ENCODE assay signal across 9 mouse cellular contexts in genomic region chr3:152355361-152355760, GRCm38 (mm10). TPM values are rescaled to one million over a fixed set of nuclear protein-coding genes. Genes with fewer than 3 reads are reported as not detected.
DNase-seq lines count a peak whose midpoint lies in the region; ATAC-seq and TF ChIP-seq lines count a peak whose summit lies in the region.
"Had no signal": no experiment of that assay in that cellular context is flagged by ENCODE, and none has a peak within 500 bp of the region (broad histone marks: within the 10 kb centered on the region; RNA-seq: fewer than 3 reads in every experiment).

No protein-coding gene starts in this region.

- peaks cover 14% of the 10 kb centered on the region for H3K36me3 ChIP-seq in heart, embryonic 10.5 days
- H3K36me3 ChIP-seq in MEL (ENCODE audit: control insufficient read depth in 1 of 2, insufficient read depth in 2 of 2, low read length in 2 of 2): peaks cover 2 to 17% of the 10 kb centered on the region in 2 experiments; a peak in 3 of 4 replicates
- H3K36me3 ChIP-seq in midbrain, postnatal 0 days (ENCODE audit: insufficient read depth, low read length): peaks cover 15% of the 10 kb centered on the region; the same call in 1 of the 2 replicates

- H3K4me2 ChIP-seq in midbrain, postnatal 0 days (ENCODE audit: low read depth, low read length, poor library complexity, severe bottlenecking): no peak overlapping the region

- peak; percentile 79 for DNase-seq in heart, embryonic 10.5 days (ENCODE audit: low spot score)
- DNase-seq in heart, postnatal 25 days (ENCODE audit: low spot score): no peak
- peak; percentile 88 for DNase-seq in MEL (ENCODE audit: low read depth, low spot score)
- DNase-seq in kidney, postnatal 14 days: peak; percentile 43
- DNase-seq in naive thymus-derived CD4-positive, alpha-beta T cell, adult 2 months (ENCODE audit: low read depth): peak; percentile 65
- DNase-seq in gastrocnemius, postnatal 36 days: no peak
- DNase-seq in midbrain, postnatal 0 days (ENCODE audit: low spot score): no peak

- H3K4me1 ChIP-seq in heart, embryonic 10.5 days: peaks cover 30% of the 10 kb centered on the region
- H3K4me1 ChIP-seq in MEL (ENCODE audit: control insufficient read depth in 1 of 2, insufficient read depth in 2 of 2, low read length in 2 of 2): peaks cover 0 to 4% of the 10 kb centered on the region in 2 experiments; a peak in 1 of 4 replicates
- no peaks in the 10 kb centered on the region for H3K4me1 ChIP-seq in midbrain, postnatal 0 days (ENCODE audit: insufficient read depth, low read length)

- intact Hi-C loops in heart, postnatal 25 days (cut with DNase I): no loop called here
- intact Hi-C loops in gastrocnemius, postnatal 36 days (cut with DNase I): no loop called here

- WGBS in heart, embryonic 10.5 days: 58% methylated on average over 5 of the region's 5 CpGs
- WGBS in midbrain, postnatal 0 days: 67% methylated on average over 5 of the region's 5 CpGs

- no peak overlapping the region for H3K27ac ChIP-seq in heart, embryonic 10.5 days
- peak overlapping the region; percentile 31; the same call in 1 of the 2 replicates for H3K27ac ChIP-seq in MEL (ENCODE audit: control insufficient read depth, low read depth, low read length)
- no peak overlapping the region for H3K27ac ChIP-seq in midbrain, postnatal 0 days (ENCODE audit: low read depth, low read length)

- H3K9me3 ChIP-seq in heart, embryonic 10.5 days: no peaks in the 10 kb centered on the region
- H3K9me3 ChIP-seq in MEL (replicated peaks; ENCODE audit: insufficient read depth, low read length): no peaks in the 10 kb centered on the region
- H3K9me3 ChIP-seq in midbrain, postnatal 0 days (ENCODE audit: low read length): no peaks in the 10 kb centered on the region

- TF ChIP-seq EP300 in MEL (IDR thresholded peaks at IDR 0.05; ENCODE audit: low read depth in 1 of 2, low read length in 2 of 2): peak; percentile 59 to 69

- no peaks in the 10 kb centered on the region for H3K27me3 ChIP-seq in heart, embryonic 10.5 days (ENCODE audit: insufficient read depth, poor library complexity, severe bottlenecking)
- no peaks in the 10 kb centered on the region for H3K27me3 ChIP-seq in MEL (ENCODE audit: control insufficient read depth in 1 of 2, insufficient read depth in 2 of 2, low read length in 2 of 2)
- no peaks in the 10 kb centered on the region for H3K27me3 ChIP-seq in midbrain, postnatal 0 days (ENCODE audit: insufficient read depth, low read length)

- TF ChIP-seq RAD21 in MEL (IDR thresholded peaks at IDR 0.05; ENCODE audit: low read depth, low read length): no peak

- no peak overlapping the region for H3K4me3 ChIP-seq in heart, embryonic 10.5 days
- no peak overlapping the region for H3K4me3 ChIP-seq in MEL (ENCODE audit: control insufficient read depth in 1 of 2, insufficient read depth in 1 of 2, low read depth in 2 of 2, low read length in 2 of 2)
- H3K4me3 ChIP-seq in midbrain, postnatal 0 days (ENCODE audit: low read depth, low read length): no peak overlapping the region

- no peak for TF ChIP-seq POLR2A in MEL (IDR thresholded peaks at IDR 0.05; ENCODE audit: control insufficient read depth in 1 of 2, insufficient read depth in 1 of 2, low read depth in 1 of 2, low read length in 2 of 2, poor library complexity in 1 of 2)

- ATAC-seq in activated CD4-positive, CD25-positive, alpha-beta regulatory T cell, adult 4 months: no peak
- ATAC-seq in midbrain, postnatal 0 days (ENCODE audit: low FRiP score): no peak
- ATAC-seq: intestine, postnatal 0 days had no signal

- TF ChIP-seq CTCF in MEL (IDR thresholded peaks at IDR 0.05 in 2 of 3, conservative IDR thresholded peaks at IDR 0.05 in 1 of 3; ENCODE audit: control insufficient read depth in 1 of 3, insufficient read depth in 1 of 3, low read depth in 2 of 3, low read length in 3 of 3, poor library complexity in 1 of 3, severe bottlenecking in 1 of 3): no peak
- TF ChIP-seq CTCF in midbrain, postnatal 0 days (IDR thresholded peaks at IDR 0.05): no peak

- H3K9ac ChIP-seq in MEL (ENCODE audit: control insufficient read depth, low read depth, low read length, poor library complexity, severe bottlenecking): no peak overlapping the region
- H3K9ac ChIP-seq in midbrain, postnatal 0 days (replicated peaks; ENCODE audit: low read length, poor library complexity, severe bottlenecking): no peak overlapping the region

- peaks cover 37% of the 10 kb centered on the region for H3K79me2 ChIP-seq in MEL (ENCODE audit: control insufficient read depth, insufficient read depth, low read length, poor library complexity)

TF ChIP-seq in MEL, 35 proteins besides CTCF, POLR2A, EP300 and RAD21 (continues in another document):
- TF ChIP-seq ELF1 (IDR thresholded peaks at IDR 0.05; ENCODE audit: low read depth, low read length) (no peak), MAX (IDR thresholded peaks at IDR 0.05; ENCODE audit: low read length) (peak; percentile 84), SMC3 (IDR thresholded peaks at IDR 0.05; ENCODE audit: low read depth, low read length) (no peak), TCF12 (IDR thresholded peaks at IDR 0.05; ENCODE audit: low read depth, low read length) (peak; percentile 34; the same call in 1 of the 2 replicates), CHD2 (IDR thresholded peaks at IDR 0.05; ENCODE audit: low read length) (no peak), USF1 (IDR thresholded peaks at IDR 0.05; ENCODE audit: low read depth, low read length) (no peak), ZNF384 (IDR thresholded peaks at IDR 0.05; ENCODE audit: low read depth, low read length) (no peak), KAT2A (conservative IDR thresholded peaks at IDR 0.05; ENCODE audit: low read depth, low read length) (no peak), BHLHE40 (IDR thresholded peaks at IDR 0.05; ENCODE audit: borderline replicate concordance, low read depth, low read length) (peak; percentile 55; the same call in 1 of the 2 replicates), POLR2AphosphoS2 (IDR thresholded peaks at IDR 0.05; ENCODE audit: low read length) (no peak), MAFK (IDR thresholded peaks at IDR 0.05; ENCODE audit: borderline replicate concordance, low read depth, low read length) (no peak), ZMIZ1 (IDR thresholded peaks at IDR 0.05; ENCODE audit: low read depth, low read length) (no peak), GATA1 (IDR thresholded peaks at IDR 0.05; ENCODE audit: low read depth, low read length) (peak; percentile 54; the same call in 1 of the 2 replicates), SIN3A (IDR thresholded peaks at IDR 0.05; ENCODE audit: low read length) (peak; percentile 98), TAL1 (IDR thresholded peaks at IDR 0.05; ENCODE audit: low read length) (peak; percentile 25; the same call in 1 of the 2 replicates), E2F4 (IDR thresholded peaks at IDR 0.05; ENCODE audit: borderline replicate concordance, low read depth, low read length) (no peak), JUND (IDR thresholded peaks at IDR 0.05; ENCODE audit: low read depth, low read length) (0 out of 2 replicates have a peak, but pooled peaks have one; percentile 14), POLR2AphosphoS5 (IDR thresholded peaks at IDR 0.05; ENCODE audit: borderline replicate concordance, low read depth, low read length) (no peak), GABPA (IDR thresholded peaks at IDR 0.05; ENCODE audit: low read depth, low read length) (peak; percentile 58; the same call in 1 of the 2 replicates), MYC (IDR thresholded peaks at IDR 0.05; ENCODE audit: low read depth, low read length) (0 out of 2 replicates have a peak, but pooled peaks have one; percentile 51), NRF1 (IDR thresholded peaks at IDR 0.05; ENCODE audit: insufficient read depth, low read depth, low read length, poor library complexity, severe bottlenecking) (no peak), RCOR1 (IDR thresholded peaks at IDR 0.05; ENCODE audit: low read depth, low read length) (0 out of 2 replicates have a peak, but pooled peaks have one; percentile 49)

RNA-seq across cellular contexts. Expression of gene Usp33, which starts 9.1 kb away (rescaled TPM):
- polyA plus RNA-seq in heart, embryonic 10.5 days (2016; fragmentation: Nextera tagmentation; extraction: Ambion mirVana): 36.2 and 37.6 TPM in 2 replicates
- 10 to 100 TPM; 22.3 to 25.2 TPM for total RNA-seq in heart, postnatal 25 days (2021)
- total RNA-seq in MEL (2012; rRNA removed): 31.0 and 34.1 TPM in 2 replicates
- 10 to 100 TPM in 1 of 2 experiments, not detected in 1; 32.3 TPM for polyA plus RNA-seq in MEL (2012; ENCODE audit: insufficient read depth in 1 of 2, insufficient read length in 2 of 2, low read depth in 1 of 2, low replicate concordance in 2 of 2, missing spikeins in 1 of 2)
- 10 to 100 TPM; 17.9 to 19.4 TPM for total RNA-seq in gastrocnemius, postnatal 36 days (2021)
- 10 to 100 TPM; 29.7 to 33.0 TPM for polyA plus RNA-seq in activated CD4-positive, CD25-positive, alpha-beta regulatory T cell, adult 4 months (2017; shearing (Covaris generic))
- total RNA-seq in midbrain, postnatal 0 days (2014; rRNA removed): 83.3 and 91.4 TPM in 2 replicates
- polyA plus RNA-seq in midbrain, postnatal 0 days (2015; fragmentation: Nextera tagmentation; extraction: Ambion mirVana): 65.3 and 70.7 TPM in 2 replicates

RNA-seq across cellular contexts. Expression of gene Miga1, which starts 15.2 kb away (rescaled TPM):
- polyA plus RNA-seq in heart, embryonic 10.5 days (2016; fragmentation: Nextera tagmentation; extraction: Ambion mirVana): 14.5 and 18.4 TPM in 2 replicates
- total RNA-seq in heart, postnatal 25 days (2021): 10 to 100 TPM in 1 of 2 experiments, 1 to 10 TPM in 1; 9.6 to 10.3 TPM
- 10.4 and 14.2 TPM in 2 replicates for total RNA-seq in MEL (2012; rRNA removed)
- polyA plus RNA-seq in MEL (2012; ENCODE audit: insufficient read depth in 1 of 2, insufficient read length in 2 of 2, low read depth in 1 of 2, low replicate concordance in 2 of 2, missing spikeins in 1 of 2): 10 to 100 TPM in 1 of 2 experiments, not detected in 1; 16.2 TPM
- total RNA-seq in gastrocnemius, postnatal 36 days (2021): 1 to 10 TPM; 3.2 to 5.8 TPM
- polyA plus RNA-seq in activated CD4-positive, CD25-positive, alpha-beta regulatory T cell, adult 4 months (2017; shearing (Covaris generic)): 1 to 10 TPM; 4.6 to 4.7 TPM
- total RNA-seq in midbrain, postnatal 0 days (2014; rRNA removed): 26.3 and 28.2 TPM in 2 replicates
- 16.9 and 18.7 TPM in 2 replicates for polyA plus RNA-seq in midbrain, postnatal 0 days (2015; fragmentation: Nextera tagmentation; extraction: Ambion mirVana)

RNA-seq across cellular contexts. Expression of gene Zzz3, which starts 39.9 kb away (rescaled TPM):
- polyA plus RNA-seq in heart, embryonic 10.5 days (2016; fragmentation: Nextera tagmentation; extraction: Ambion mirVana): 41.1 and 42.7 TPM in 2 replicates
- total RNA-seq in heart, postnatal 25 days (2021): 10 to 100 TPM; 22.8 to 23.5 TPM
- 52.5 and 53.7 TPM in 2 replicates for total RNA-seq in MEL (2012; rRNA removed)
- polyA plus RNA-seq in MEL (2012; ENCODE audit: insufficient read depth in 1 of 2, insufficient read length in 2 of 2, low read depth in 1 of 2, low replicate concordance in 2 of 2, missing spikeins in 1 of 2): 100 to 1,000 TPM in 1 of 2 experiments, 10 to 100 TPM in 1; 46.1 to 507 TPM
- total RNA-seq in gastrocnemius, postnatal 36 days (2021): 10 to 100 TPM; 11.0 to 11.5 TPM
- 10 to 100 TPM; 22.2 to 29.7 TPM for polyA plus RNA-seq in activated CD4-positive, CD25-positive, alpha-beta regulatory T cell, adult 4 months (2017; shearing (Covaris generic))
- total RNA-seq in midbrain, postnatal 0 days (2014; rRNA removed): 29.4 and 40.6 TPM in 2 replicates
- polyA plus RNA-seq in midbrain, postnatal 0 days (2015; fragmentation: Nextera tagmentation; extraction: Ambion mirVana): 21.0 TPM in 2 replicates

Comparison
In these comparisons a context has a peak if more than half of its experiments do, and no peak if none do; other contexts are left out.
1. DNase-seq: peak in heart, embryonic 10.5 days (single experiment), MEL (single experiment), kidney, postnatal 14 days (single experiment) and naive thymus-derived CD4-positive, alpha-beta T cell, adult 2 months (single experiment); none in heart, postnatal 25 days (single experiment), gastrocnemius, postnatal 36 days (0 of 2) and midbrain, postnatal 0 days (single experiment).